Mouse (Mus musculus): ENCODE measurements at regions not wholly inside any gene's neighbourhood (a gene's known extent, or its start where the extent isn't known, plus 50 kb on each side); places are given as distances from the start of the nearest gene placed in this dataset.

DNA sequence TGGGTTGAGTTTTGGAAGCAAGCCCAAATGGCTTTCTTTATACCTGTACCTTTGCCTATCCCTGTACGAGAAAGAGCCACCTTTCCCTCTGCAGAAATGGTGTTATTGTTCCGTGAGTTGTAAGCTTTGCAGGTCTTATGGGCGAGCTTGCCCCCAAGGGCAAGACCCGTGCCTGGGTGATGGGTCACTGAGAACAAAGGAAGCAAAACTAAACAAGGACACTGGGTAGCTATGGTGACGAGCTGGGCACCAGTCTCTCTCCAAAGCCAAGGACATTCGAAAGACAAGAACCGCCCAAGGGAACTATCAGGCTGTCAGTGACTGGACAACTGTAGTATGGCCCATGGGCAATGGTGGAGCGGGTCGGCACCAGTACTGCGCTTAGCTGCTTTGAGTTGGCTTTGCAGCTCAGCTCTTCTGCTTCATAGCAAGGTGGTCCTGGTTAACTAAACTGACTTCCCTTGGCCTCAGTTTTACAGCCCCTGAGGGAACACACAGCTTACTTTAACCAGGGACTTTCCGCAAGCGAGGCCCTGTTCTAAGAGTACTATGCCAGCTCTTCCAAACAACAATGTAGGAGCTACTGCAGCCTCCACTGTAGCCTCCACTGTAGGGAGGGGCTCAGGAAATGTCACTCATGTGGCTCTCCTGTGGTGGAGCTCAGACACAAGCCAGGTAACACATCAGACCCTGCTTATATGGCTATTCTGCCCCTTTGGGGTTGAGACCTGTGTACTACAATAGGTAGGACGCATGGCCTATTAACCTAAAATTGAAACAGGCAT is 124.1 kb downstream of the Sp3 start:
- TF ChIP-seq EP300 (IDR thresholded peaks at IDR 0.05; ENCODE audit: insufficient read depth, low read depth, low read length), result no peak
- no peaks in the 10 kb centered on the region for H3K4me1 ChIP-seq (ENCODE audit: control insufficient read depth, insufficient read depth, low read length)
- no peaks in the 10 kb centered on the region for H3K27me3 ChIP-seq (ENCODE audit: control insufficient read depth, insufficient read depth, low read length, poor library complexity, severe bottlenecking)
- H3K9ac ChIP-seq (ENCODE audit: low read depth, poor library complexity, severe bottlenecking), result no peak overlapping the region
- no peaks in the 10 kb centered on the region for H3K36me3 ChIP-seq (ENCODE audit: control insufficient read depth, insufficient read depth, low read length, poor library complexity, severe bottlenecking)
- no peaks in the 10 kb centered on the region for H3K9me3 ChIP-seq (replicated peaks; ENCODE audit: control insufficient read depth, insufficient read depth, low read length, poor library complexity, severe bottlenecking)
- no peak overlapping the region for H3K4me3 ChIP-seq (ENCODE audit: low read depth, low read length)
- no peak overlapping the region for H3K27ac ChIP-seq (ENCODE audit: insufficient read depth, low read length)

- H3K36me3 ChIP-seq (ENCODE audit: control insufficient read depth, insufficient read depth, low read length, poor library complexity, severe bottlenecking), result no peaks in the 10 kb centered on the region
- H3K9ac ChIP-seq (ENCODE audit: low read depth, poor library complexity, severe bottlenecking), result no peak overlapping the region
- H3K4me3 ChIP-seq (ENCODE audit: low read depth, low read length), result no peak overlapping the region
- TF ChIP-seq EP300 (IDR thresholded peaks at IDR 0.05; ENCODE audit: insufficient read depth, low read depth, low read length) (no peak), CTCF (IDR thresholded peaks at IDR 0.05; ENCODE audit: low read depth, low read length) (no peak), POLR2A (IDR thresholded peaks at IDR 0.05; ENCODE audit: insufficient read depth, low read length) (no peak)
- no peaks in the 10 kb centered on the region for H3K9me3 ChIP-seq (replicated peaks; ENCODE audit: control insufficient read depth, insufficient read depth, low read length, poor library complexity, severe bottlenecking)
- H3K27ac ChIP-seq (ENCODE audit: insufficient read depth, low read length), result no peak overlapping the region
- no peaks in the 10 kb centered on the region for H3K4me1 ChIP-seq (ENCODE audit: control insufficient read depth, insufficient read depth, low read length)
- H3K27me3 ChIP-seq (ENCODE audit: control insufficient read depth, insufficient read depth, low read length, poor library complexity, severe bottlenecking), result no peaks in the 10 kb centered on the region
Observed at GRCm38 (mm10) chr2:72857377-72857776, 122.9 kb downstream of the Sp3 start.

- Histone ChIP-seq H3K4me3 (ENCODE audit: low read depth, low read length) (no peak overlapping the region), H3K27me3 (ENCODE audit: control insufficient read depth, insufficient read depth, low read length, poor library complexity, severe bottlenecking) (no peaks in the 10 kb centered on the region), H3K4me1 (ENCODE audit: control insufficient read depth, insufficient read depth, low read length) (peaks cover 4% of the 10 kb centered on the region), H3K9me3 (replicated peaks; ENCODE audit: control insufficient read depth, insufficient read depth, low read length, poor library complexity, severe bottlenecking) (no peaks in the 10 kb centered on the region), H3K9ac (ENCODE audit: low read depth, poor library complexity, severe bottlenecking) (no peak overlapping the region), H3K36me3 (ENCODE audit: control insufficient read depth, insufficient read depth, low read length, poor library complexity, severe bottlenecking) (no peaks in the 10 kb centered on the region), H3K27ac (ENCODE audit: insufficient read depth, low read length) (no peak overlapping the region)
- TF ChIP-seq CTCF (IDR thresholded peaks at IDR 0.05; ENCODE audit: low read depth, low read length), result no peak
- no peak for TF ChIP-seq EP300 (IDR thresholded peaks at IDR 0.05; ENCODE audit: insufficient read depth, low read depth, low read length)
- TF ChIP-seq POLR2A (IDR thresholded peaks at IDR 0.05; ENCODE audit: insufficient read depth, low read length), result no peak
Observed at GRCm38 (mm10) chr2:72865462-72866365, 114.5 kb downstream of the Sp3 start.

- H3K4me3 ChIP-seq (ENCODE audit: low read depth, low read length), result no peak overlapping the region
- H3K4me1 ChIP-seq (ENCODE audit: control insufficient read depth, insufficient read depth, low read length), result peaks cover 4% of the 10 kb centered on the region
- H3K27me3 ChIP-seq (ENCODE audit: control insufficient read depth, insufficient read depth, low read length, poor library complexity, severe bottlenecking), result no peaks in the 10 kb centered on the region
- H3K9ac ChIP-seq (ENCODE audit: low read depth, poor library complexity, severe bottlenecking), result no peak overlapping the region
- no peak overlapping the region for H3K27ac ChIP-seq (ENCODE audit: insufficient read depth, low read length)
- TF ChIP-seq POLR2A (IDR thresholded peaks at IDR 0.05; ENCODE audit: insufficient read depth, low read length) (no peak), CTCF (IDR thresholded peaks at IDR 0.05; ENCODE audit: low read depth, low read length) (peak; percentile 60), EP300 (IDR thresholded peaks at IDR 0.05; ENCODE audit: insufficient read depth, low read depth, low read length) (peak; percentile 66; the same call in 1 of the 2 replicates)
- no peaks in the 10 kb centered on the region for H3K36me3 ChIP-seq (ENCODE audit: control insufficient read depth, insufficient read depth, low read length, poor library complexity, severe bottlenecking)
- no peaks in the 10 kb centered on the region for H3K9me3 ChIP-seq (replicated peaks; ENCODE audit: control insufficient read depth, insufficient read depth, low read length, poor library complexity, severe bottlenecking)
Observed at GRCm38 (mm10) chr2:72866366-72866688, 113.9 kb downstream of the Sp3 start.

DNA sequence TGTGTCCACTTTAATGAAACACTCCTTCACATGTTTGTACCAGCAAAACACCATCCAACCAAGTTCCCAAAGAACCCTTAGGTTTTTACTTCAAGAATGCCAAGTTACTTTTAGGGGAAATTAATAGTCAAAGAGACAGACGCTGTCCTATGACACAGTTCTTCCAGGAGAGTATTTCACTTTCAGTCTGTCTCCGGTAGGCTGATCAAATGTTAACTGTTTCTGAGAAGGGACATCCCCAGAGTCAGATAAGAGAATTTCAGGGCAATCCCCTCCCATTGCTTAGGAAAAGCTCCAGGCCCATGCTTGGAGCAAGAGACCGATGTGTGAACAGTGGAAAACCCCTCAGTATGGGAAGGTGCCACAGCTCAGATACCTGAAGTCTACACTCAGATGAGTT is 112.1 kb downstream of the Sp3 start:
- H3K9me3 ChIP-seq (replicated peaks; ENCODE audit: control insufficient read depth, insufficient read depth, low read length, poor library complexity, severe bottlenecking), result no peaks in the 10 kb centered on the region
- peaks cover 4% of the 10 kb centered on the region for H3K4me1 ChIP-seq (ENCODE audit: control insufficient read depth, insufficient read depth, low read length)
- TF ChIP-seq EP300 (IDR thresholded peaks at IDR 0.05; ENCODE audit: insufficient read depth, low read depth, low read length) (no peak), CTCF (IDR thresholded peaks at IDR 0.05; ENCODE audit: low read depth, low read length) (no peak), POLR2A (IDR thresholded peaks at IDR 0.05; ENCODE audit: insufficient read depth, low read length) (no peak)
- H3K27ac ChIP-seq (ENCODE audit: insufficient read depth, low read length), result no peak overlapping the region
- H3K9ac ChIP-seq (ENCODE audit: low read depth, poor library complexity, severe bottlenecking), result no peak overlapping the region
- no peaks in the 10 kb centered on the region for H3K27me3 ChIP-seq (ENCODE audit: control insufficient read depth, insufficient read depth, low read length, poor library complexity, severe bottlenecking)
- H3K4me3 ChIP-seq (ENCODE audit: low read depth, low read length), result no peak overlapping the region
- no peaks in the 10 kb centered on the region for H3K36me3 ChIP-seq (ENCODE audit: control insufficient read depth, insufficient read depth, low read length, poor library complexity, severe bottlenecking)

DNA sequence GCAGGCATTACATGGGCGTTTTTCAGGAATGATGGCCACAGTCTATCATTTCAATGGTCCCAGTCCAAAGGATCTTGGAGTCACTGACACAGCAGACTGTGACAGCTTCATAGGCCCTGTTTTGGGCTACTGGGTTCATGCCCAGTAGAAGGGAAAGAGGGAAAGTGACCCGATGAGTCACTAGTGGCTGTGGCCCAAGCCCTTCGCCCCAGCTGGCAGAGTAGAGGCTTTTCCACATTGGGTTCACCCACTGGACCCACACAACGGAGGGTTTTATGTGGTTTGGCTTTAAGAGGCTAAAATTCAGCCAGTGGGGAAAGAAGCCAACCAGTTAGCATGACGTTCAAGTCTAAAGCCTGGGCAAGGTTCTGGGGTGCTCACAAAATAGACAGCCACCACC is 108.4 kb downstream of the Sp3 start:
- H3K4me3 ChIP-seq (ENCODE audit: low read depth, low read length), result no peak overlapping the region
- H3K36me3 ChIP-seq (ENCODE audit: control insufficient read depth, insufficient read depth, low read length, poor library complexity, severe bottlenecking), result no peaks in the 10 kb centered on the region
- no peak for TF ChIP-seq EP300 (IDR thresholded peaks at IDR 0.05; ENCODE audit: insufficient read depth, low read depth, low read length)
- no peak for TF ChIP-seq POLR2A (IDR thresholded peaks at IDR 0.05; ENCODE audit: insufficient read depth, low read length)
- no peak for TF ChIP-seq CTCF (IDR thresholded peaks at IDR 0.05; ENCODE audit: low read depth, low read length)
- no peak overlapping the region for H3K27ac ChIP-seq (ENCODE audit: insufficient read depth, low read length)
- H3K4me1 ChIP-seq (ENCODE audit: control insufficient read depth, insufficient read depth, low read length), result no peaks in the 10 kb centered on the region
- H3K9me3 ChIP-seq (replicated peaks; ENCODE audit: control insufficient read depth, insufficient read depth, low read length, poor library complexity, severe bottlenecking), result no peaks in the 10 kb centered on the region
- H3K9ac ChIP-seq (ENCODE audit: low read depth, poor library complexity, severe bottlenecking), result no peak overlapping the region
- H3K27me3 ChIP-seq (ENCODE audit: control insufficient read depth, insufficient read depth, low read length, poor library complexity, severe bottlenecking), result no peaks in the 10 kb centered on the region
